Mouse (Mus musculus) CH12.LX (cell line): Measurements from ENCODE around the gene Nf1. TPM values are rescaled to one million over a fixed set of nuclear protein-coding genes. Genes with fewer than 3 reads are reported as not detected.
A peak's percentile ranks its signal among the peaks of the same experiment; 100 is the strongest.

Source experiments
- DNase-seq: peaks from one replicate; pipeline ENCODE4 v3.0.0-alpha.2; 2013; ENCODE audit errors: extremely low read depth
- H3K27ac ChIP-seq: 2 replicates; pipeline ENCODE4 v1.5.1; 2012; ENCODE audit warnings: low read depth, mild to moderate bottlenecking, control low read depth, moderate library complexity; ENCODE audit not compliant: insufficient read depth
- H3K27me3 ChIP-seq: replicated peaks from 2 replicates; pipeline ENCODE3; 2012; ENCODE audit warnings: inconsistent platforms
- H3K36me3 ChIP-seq, 2 experiments: replicated peaks in 1 of 2; 2 replicates each; pipeline versions ENCODE3 to v1.6.1; 2012; ENCODE audit warnings: inconsistent platforms in 1 of 2, low read length in 1 of 2, mild to moderate bottlenecking in 1 of 2, mixed read lengths in 1 of 2, moderate library complexity in 1 of 2; ENCODE audit not compliant: control insufficient read depth in 1 of 2, insufficient read depth in 1 of 2
- H3K4me1 ChIP-seq, 2 experiments: 2 replicates each; pipeline ENCODE4 v1.6.1; 2012; ENCODE audit warnings: inconsistent platforms in 1 of 2, moderate library complexity in 1 of 2; ENCODE audit not compliant: insufficient read depth in 2 of 2, control insufficient read depth in 1 of 2
- H3K4me2 ChIP-seq: 2 replicates; pipeline ENCODE4 v1.6.1; 2012; ENCODE audit warnings: low read depth, mild to moderate bottlenecking, control low read depth; ENCODE audit not compliant: poor library complexity, insufficient read depth, severe bottlenecking
- H3K4me3 ChIP-seq, 3 experiments: fragments of 150-350 bp in 1 of 3; sonication (generic) in 1 of 3; replicated peaks in 1 of 3; 2 replicates each; pipeline versions ENCODE3 to v1.5.1; 2011 to 2012; ENCODE audit warnings: low read depth in 2 of 3, low read length in 2 of 3, mild to moderate bottlenecking in 2 of 3, moderate library complexity in 2 of 3, control low read depth in 1 of 3, improper control_type of control experiment in 1 of 3, inconsistent platforms in 1 of 3, mixed read lengths in 1 of 3; ENCODE audit not compliant: poor library complexity in 1 of 3
- H3K79me2 ChIP-seq: replicated peaks from 2 replicates; pipeline ENCODE4 v1.6.1; 2012; ENCODE audit warnings: mild to moderate bottlenecking, moderate library complexity; ENCODE audit not compliant: control insufficient read depth, poor library complexity, insufficient read depth, severe bottlenecking; ENCODE audit errors: extremely low read depth
- H3K9ac ChIP-seq: 2 replicates; pipeline ENCODE4 v1.6.1; 2012; ENCODE audit warnings: low read depth, mild to moderate bottlenecking, control low read depth, moderate library complexity; ENCODE audit not compliant: insufficient read depth
- H3K9me3 ChIP-seq: replicated peaks from 2 replicates; pipeline ENCODE3; 2012; ENCODE audit warnings: low read length, inconsistent platforms, mixed read lengths
- BHLHE40 ChIP-seq: IDR thresholded peaks from 2 replicates; pipeline ENCODE4 v1.6.1; 2011; ENCODE audit warnings: mild to moderate bottlenecking, low read depth, low read length, improper control_type of control experiment
- CHD2 ChIP-seq: IDR thresholded peaks from 2 replicates; pipeline ENCODE4 v1.6.1; 2011; ENCODE audit warnings: low read length, improper control_type of control experiment
- CTCF ChIP-seq, 2 experiments: IDR thresholded peaks in 1 of 2; conservative IDR thresholded peaks in 1 of 2; 2 replicates each; pipeline ENCODE4 v1.5.1; 2011 to 2012; ENCODE audit warnings: low read depth in 2 of 2, low read length in 2 of 2, improper control_type of control experiment in 1 of 2, inconsistent platforms in 1 of 2, mild to moderate bottlenecking in 1 of 2, moderate library complexity in 1 of 2
- ELF1 ChIP-seq: IDR thresholded peaks from 2 replicates; pipeline ENCODE4 v1.6.1; 2014; ENCODE audit warnings: low read depth, mild to moderate bottlenecking, inconsistent platforms, low read length, improper control_type of control experiment
- EP300 ChIP-seq: IDR thresholded peaks from 2 replicates; pipeline ENCODE4 v1.6.1; 2011; ENCODE audit warnings: low read length, improper control_type of control experiment
- ETS1 ChIP-seq: conservative IDR thresholded peaks from 2 replicates; pipeline ENCODE4 v1.6.1; 2012; ENCODE audit warnings: low read depth, mild to moderate bottlenecking, inconsistent platforms, low read length, improper control_type of control experiment, moderate library complexity
- GABPA ChIP-seq: IDR thresholded peaks from 2 replicates; pipeline ENCODE4 v1.6.1; 2012; ENCODE audit warnings: low read depth, low read length, improper control_type of control experiment, inconsistent platforms; ENCODE audit not compliant: insufficient replicate concordance
- HCFC1 ChIP-seq: IDR thresholded peaks from 2 replicates; pipeline ENCODE4 v1.6.1; 2012; ENCODE audit warnings: low read depth, mild to moderate bottlenecking, inconsistent platforms, low read length, improper control_type of control experiment
- IRF4 ChIP-seq: IDR thresholded peaks from 2 replicates; pipeline ENCODE4 v1.6.1; 2014; ENCODE audit warnings: low read depth, mild to moderate bottlenecking, inconsistent platforms, low read length, improper control_type of control experiment
- KAT2A ChIP-seq: IDR thresholded peaks from 2 replicates; pipeline ENCODE4 v1.6.1; 2012; ENCODE audit warnings: low read length, improper control_type of control experiment, inconsistent platforms; ENCODE audit not compliant: insufficient replicate concordance
- MAX ChIP-seq: IDR thresholded peaks from 2 replicates; pipeline ENCODE4 v1.6.1; 2011; ENCODE audit warnings: low read length, improper control_type of control experiment
- MAZ ChIP-seq: IDR thresholded peaks from 2 replicates; pipeline ENCODE4 v1.6.1; 2012; ENCODE audit warnings: low read depth, mild to moderate bottlenecking, inconsistent platforms, low read length, improper control_type of control experiment, moderate library complexity
- MEF2A ChIP-seq: IDR thresholded peaks from 2 replicates; pipeline ENCODE4 v1.6.1; 2014; ENCODE audit warnings: low read depth, mild to moderate bottlenecking, inconsistent platforms, low read length, improper control_type of control experiment, borderline replicate concordance
- MXI1 ChIP-seq: IDR thresholded peaks from 2 replicates; pipeline ENCODE4 v1.6.1; 2011; ENCODE audit warnings: mild to moderate bottlenecking, low read depth, low read length, improper control_type of control experiment
- MYC ChIP-seq: IDR thresholded peaks from 2 replicates; pipeline ENCODE4 v1.6.1; 2011; ENCODE audit warnings: low read depth, mild to moderate bottlenecking, improper control_type of control experiment, low read length
- NRF1 ChIP-seq: IDR thresholded peaks from 2 replicates; pipeline ENCODE4 v1.6.1; 2014; ENCODE audit warnings: low read depth, mild to moderate bottlenecking, inconsistent platforms, low read length, improper control_type of control experiment, moderate library complexity
- SIN3A ChIP-seq: IDR thresholded peaks from 2 replicates; pipeline ENCODE4 v1.6.1; 2012; ENCODE audit warnings: low read length, improper control_type of control experiment, inconsistent platforms
- TCF12 ChIP-seq: IDR thresholded peaks from 2 replicates; pipeline ENCODE4 v1.6.1; 2014; ENCODE audit warnings: low read depth, mild to moderate bottlenecking, inconsistent platforms, low read length, improper control_type of control experiment
- USF1 ChIP-seq: IDR thresholded peaks from 2 replicates; pipeline ENCODE4 v1.6.1; 2014; ENCODE audit warnings: low read depth, mild to moderate bottlenecking, inconsistent platforms, low read length, improper control_type of control experiment
- USF2 ChIP-seq: conservative IDR thresholded peaks from 2 replicates; pipeline ENCODE4 v1.6.1; 2011; ENCODE audit warnings: low read depth, low read length, improper control_type of control experiment
- ZKSCAN1 ChIP-seq: IDR thresholded peaks from 2 replicates; pipeline ENCODE4 v1.6.1; 2012; ENCODE audit warnings: low read depth, inconsistent platforms, low read length, improper control_type of control experiment, borderline replicate concordance
- ZNF384 ChIP-seq: IDR thresholded peaks from 2 replicates; pipeline ENCODE4 v1.6.1; 2012; ENCODE audit warnings: low read depth, low read length, improper control_type of control experiment, inconsistent platforms
- dilution Hi-C: fragments of 300-500 bp; cut with MboI; formaldehyde crosslinking; loops from 2 replicates; pipeline ENCODE4 v1.14.3; 2020; ENCODE audit warnings: low sequenced_read_pairs; ENCODE audit not compliant: extremely low pct_unique_long_range_greater_than_20kb, extremely low pct_ligation_motif_present
- in situ Hi-C: fragments of 300-500 bp; cut with MboI; formaldehyde crosslinking; loops from 3 replicates; pipeline ENCODE4 v1.14.3; 2019; ENCODE audit warnings: low sequenced_read_pairs, low pct_ligation_motif_present, low pct_unique_long_range_greater_than_20kb, mixed read lengths
- polyA plus RNA-seq: library from polyadenylated mRNA; unstranded; fragments of >175 nt; gene quantifications from 2 replicates; pipeline ENCODE4 v1.2.1, GENCODE M21; 2012; ENCODE audit warnings: low read depth; ENCODE audit not compliant: insufficient read length
- total RNA-seq, 2 experiments: library from RNA; depleted of rRNA; stranded (reverse); fragments of 300-350 nt in 1 of 2; fragments of >200 nt in 1 of 2; gene quantifications; 2 replicates each; pipeline ENCODE4 v1.2.3; 2012 to 2014

Gene Nf1
- total and polyA plus RNA-seq, 3 experiments, result 7.3 to 19.5 (median 12.4) TPM

- in situ Hi-C loops, result no loop called here
Observed at GRCm38 (mm10) chr11:79560536-79560935, 221.0 kb downstream of the Nf1 start.

GRCm38 (mm10) chr11:79563493-79563892, 224.0 kb downstream of the Nf1 start:
- Histone ChIP-seq H3K9ac (no peak overlapping the region), H3K79me2 (no peaks in the 10 kb centered on the region), H3K27me3 (no peaks in the 10 kb centered on the region), H3K9me3 (peaks cover 3% of the 10 kb centered on the region), H3K27ac (no peak overlapping the region), H3K4me1 (peaks cover 5 to 17% of the 10 kb centered on the region in 2 experiments), H3K36me3 (peaks cover 48 to 82% of the 10 kb centered on the region in 2 experiments)
- in situ Hi-C loops, result no loop called here
- dilution Hi-C loops, result no loop called here
- DNase-seq, result no peak
- TF ChIP-seq TCF12 (0 out of 2 replicates have a peak, but pooled peaks have one; percentile 47), BHLHE40 (0 out of 2 replicates have a peak, but pooled peaks have one; percentile 7), GABPA (no peak), ETS1 (peak; percentile 59), NRF1 (no peak)
- TF ChIP-seq, all 38 proteins: peak for 3
- no peak overlapping the region for H3K4me2 ChIP-seq
- no peak overlapping the region for H3K4me3 ChIP-seq

More at GRCm38 (mm10) chr11:79560536-79560935, 221.0 kb downstream of the Nf1 start:
- no peaks in the 10 kb centered on the region for H3K9me3 ChIP-seq
- dilution Hi-C loops, result no loop called here
- no peak overlapping the region for H3K9ac ChIP-seq
- no peak overlapping the region for H3K4me2 ChIP-seq
- DNase-seq, result no peak
- no peak overlapping the region for H3K27ac ChIP-seq
- H3K4me3 ChIP-seq, result no peak overlapping the region
- no peaks in the 10 kb centered on the region for H3K27me3 ChIP-seq
- peaks cover 5 to 17% of the 10 kb centered on the region in 2 experiments for H3K4me1 ChIP-seq
- TF ChIP-seq NRF1 (no peak), ZNF384 (no peak), ELF1 (no peak), CTCF (conservative IDR thresholded peaks at IDR 0.05 in 1 of 2, IDR thresholded peaks at IDR 0.05 in 1 of 2; ENCODE audit: low read depth in 2 of 2, low read length in 2 of 2) (no peak), MYC (no peak), IRF4 (no peak), KAT2A (no peak), HCFC1 (no peak), SIN3A (no peak), MEF2A (no peak), EP300 (no peak), USF1 (no peak), USF2 (no peak), CHD2 (no peak), ZKSCAN1 (no peak), MXI1 (no peak), MAX (no peak), TCF12 (no peak), MAZ (no peak)
- TF ChIP-seq, all 38 proteins: peak for 0
- Histone ChIP-seq H3K79me2 (no peaks in the 10 kb centered on the region), H3K36me3 (peaks cover 42 to 74% of the 10 kb centered on the region in 2 experiments)
